Mouse (Mus musculus) neural tube, embryonic 14.5 days (tissue): Measurements from ENCODE around the gene Gm28845. TPM values are rescaled to one million over a fixed set of nuclear protein-coding genes. Genes with fewer than 3 reads are reported as not detected.

Experiments used
- ATAC-seq: fragments of 200-750 bp; cut with Nextera tagmentation; 2 replicates; pipeline ENCODE4 v1.8.0; 2017; ENCODE audit warnings: low read depth, mild to moderate bottlenecking, moderate TSS enrichment, moderate library complexity
- H3K27ac ChIP-seq: fragments of 300-500 bp; sonication (generic); 2 replicates; pipeline ENCODE4 v1.5.1; 2014; ENCODE audit warnings: low read depth, mild to moderate bottlenecking, control low read depth, low read length, moderate library complexity, mixed read lengths
- H3K27me3 ChIP-seq: fragments of 300-500 bp; sonication (generic); 2 replicates; pipeline ENCODE4 v1.6.1; 2014; ENCODE audit warnings: low read length; ENCODE audit not compliant: control insufficient read depth, insufficient read depth
- H3K36me3 ChIP-seq: fragments of 300-500 bp; sonication (generic); 2 replicates; pipeline ENCODE4 v1.6.1; 2014; ENCODE audit warnings: low read length, mixed read lengths; ENCODE audit not compliant: control insufficient read depth, insufficient read depth
- H3K4me1 ChIP-seq: fragments of 300-500 bp; sonication (generic); 2 replicates; pipeline ENCODE4 v1.6.1; 2014; ENCODE audit warnings: low read length; ENCODE audit not compliant: control insufficient read depth, insufficient read depth
- H3K4me2 ChIP-seq: fragments of 300-500 bp; sonication (generic); 2 replicates; pipeline ENCODE4 v1.6.1; 2014; ENCODE audit warnings: mild to moderate bottlenecking, low read depth, low read length, control low read depth
- H3K4me3 ChIP-seq: fragments of 300-500 bp; sonication (generic); 2 replicates; pipeline ENCODE4 v1.5.1; 2014; ENCODE audit warnings: low read depth, low read length, control low read depth, mixed read lengths
- H3K9ac ChIP-seq: fragments of 300-500 bp; sonication (generic); replicated peaks from 2 replicates; pipeline ENCODE4 v1.6.1; 2014; ENCODE audit warnings: low read depth, mild to moderate bottlenecking, control low read depth, low read length, mixed read lengths
- H3K9me3 ChIP-seq: fragments of 300-500 bp; sonication (generic); 2 replicates; pipeline ENCODE4 v1.6.1; 2016; ENCODE audit warnings: low read length; ENCODE audit not compliant: control insufficient read depth
- WGBS: fragments of 180-500 bp; shearing (Covaris S2); extraction: QIAGEN DNeasy Blood & Tissue Kit; methylation state at CpG from one replicate; pipeline ENCODE4 v1.1.7; 2014; 5-methylcytosine and 5-hydroxymethylcytosine counted together
- polyA plus RNA-seq: library from polyadenylated mRNA; unstranded; fragments of >200 nt; fragmentation: Nextera tagmentation; extraction: Ambion mirVana; gene quantifications from 2 replicates; pipeline ENCODE4 v1.2.1, GENCODE M21; 2014

Gene Gm28845
- polyA plus RNA-seq, 1 experiment from 2014 or later: not detected

DNA sequence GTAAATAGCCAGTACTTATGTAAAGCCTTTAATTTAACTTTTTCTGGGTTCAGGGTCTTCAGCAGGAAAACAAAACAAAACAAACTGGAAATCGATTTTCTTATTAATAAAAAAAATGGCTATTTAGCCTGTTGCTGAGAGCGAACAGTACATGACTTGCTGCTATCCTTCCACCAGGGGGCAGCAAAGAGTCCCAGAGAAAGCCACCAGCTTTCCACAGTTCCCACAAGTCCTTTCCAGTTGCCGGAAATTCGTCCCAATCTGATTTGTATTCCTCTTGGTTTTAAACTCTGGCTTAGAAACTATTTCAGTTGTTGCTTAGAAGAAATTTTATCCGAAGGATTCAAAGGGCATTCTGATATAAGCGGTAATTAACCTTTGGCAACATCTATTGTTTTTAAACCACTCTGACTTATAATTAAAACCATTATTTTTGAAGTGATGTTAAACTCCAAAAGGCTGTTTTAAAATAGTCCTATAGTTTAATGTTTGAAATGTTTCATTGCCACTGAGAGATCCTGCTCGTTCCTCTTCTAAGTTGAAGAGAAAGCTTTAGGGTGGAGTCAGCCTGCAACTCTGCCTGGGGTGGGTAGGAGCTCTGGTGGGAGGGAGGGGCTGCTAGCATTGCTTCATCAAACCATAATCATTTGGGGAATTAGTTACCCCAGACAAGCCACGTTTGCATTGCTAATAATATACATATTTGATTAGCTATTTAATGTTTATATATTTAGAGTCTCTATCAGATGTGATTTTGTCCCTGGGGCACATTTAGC is 7.1 kb downstream of the Gm28845 start:
- no peaks in the 10 kb centered on the region for H3K9me3 ChIP-seq
- no peak overlapping the region for H3K9ac ChIP-seq
- H3K36me3 ChIP-seq: no peaks in the 10 kb centered on the region
- H3K4me2 ChIP-seq: peak overlapping the region; percentile 27
- no peaks in the 10 kb centered on the region for H3K4me1 ChIP-seq
- no peak overlapping the region for H3K4me3 ChIP-seq
- ATAC-seq: peak; percentile 85; the same call in 1 of the 2 replicates
- WGBS: 13% methylated on average over 8 of the region's 8 CpGs
- H3K27ac ChIP-seq: no peak overlapping the region
- H3K27me3 ChIP-seq: no peaks in the 10 kb centered on the region

DNA sequence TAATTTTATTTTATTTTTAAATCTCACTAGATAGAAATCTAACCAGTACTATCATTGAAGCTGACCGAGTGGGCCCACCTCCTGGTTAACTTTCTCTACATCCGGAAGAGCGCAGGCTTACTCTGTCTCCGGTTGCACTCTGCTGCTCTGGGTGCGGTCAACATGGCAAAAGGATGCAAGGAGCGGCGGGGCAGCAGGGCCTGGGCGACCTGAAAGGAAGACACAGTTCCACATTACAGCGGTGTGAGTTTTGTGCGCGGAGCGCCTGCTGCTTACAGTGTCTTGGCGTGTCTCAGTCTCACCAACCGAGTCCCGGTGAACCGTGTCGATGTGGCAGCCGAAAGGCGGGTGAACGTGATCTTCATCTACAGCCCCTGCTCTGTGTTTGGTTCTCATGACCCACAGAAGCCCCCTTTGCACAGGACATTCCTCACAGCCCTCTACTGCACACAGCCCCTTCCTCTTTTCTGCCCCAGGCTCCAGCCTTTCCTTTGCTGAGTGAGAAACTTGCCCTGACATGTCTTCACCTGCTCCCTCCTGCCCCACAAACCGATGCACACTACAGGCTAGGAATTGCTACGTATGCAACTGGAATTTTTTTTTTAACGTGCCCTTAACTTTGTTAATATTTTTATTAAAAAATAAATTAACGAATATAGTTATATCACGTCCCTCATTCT is 9.5 kb downstream of the Gm28845 start:
- Histone ChIP-seq H3K9me3 (no peaks in the 10 kb centered on the region), H3K36me3 (no peaks in the 10 kb centered on the region), H3K4me1 (no peaks in the 10 kb centered on the region), H3K4me3 (no peak overlapping the region), H3K27ac (no peak overlapping the region), H3K4me2 (no peak overlapping the region), H3K27me3 (no peaks in the 10 kb centered on the region), H3K9ac (no peak overlapping the region)
- WGBS: 77% methylated on average over 25 of the region's 25 CpGs
- ATAC-seq: no peak

DNA sequence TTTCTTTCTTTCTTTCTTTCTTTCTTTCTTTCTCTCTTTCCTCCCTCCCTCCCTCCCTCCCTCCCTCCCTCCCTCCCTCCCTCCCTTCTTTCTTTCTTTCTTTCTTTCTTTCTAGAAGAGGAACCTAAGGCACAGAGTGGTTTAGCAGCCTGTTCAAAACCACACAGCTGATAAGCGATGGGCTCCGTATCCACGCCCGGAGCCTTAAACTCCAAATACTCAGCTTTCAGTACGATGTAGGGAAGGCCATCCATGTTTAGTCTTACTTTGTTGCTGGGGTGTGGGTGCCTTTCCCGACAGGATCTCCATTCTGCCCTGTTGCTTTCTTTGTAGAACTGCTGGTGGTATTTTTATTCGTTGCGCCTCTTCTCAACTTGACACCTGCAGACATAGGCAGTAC is 10.2 kb downstream of the Gm28845 start:
- Histone ChIP-seq H3K4me2 (no peak overlapping the region), H3K36me3 (no peaks in the 10 kb centered on the region), H3K9me3 (no peaks in the 10 kb centered on the region), H3K9ac (no peak overlapping the region), H3K27me3 (no peaks in the 10 kb centered on the region), H3K27ac (no peak overlapping the region), H3K4me1 (no peaks in the 10 kb centered on the region), H3K4me3 (no peak overlapping the region)
- ATAC-seq: no peak
- WGBS: 88% methylated on average over 8 of the region's 8 CpGs

DNA sequence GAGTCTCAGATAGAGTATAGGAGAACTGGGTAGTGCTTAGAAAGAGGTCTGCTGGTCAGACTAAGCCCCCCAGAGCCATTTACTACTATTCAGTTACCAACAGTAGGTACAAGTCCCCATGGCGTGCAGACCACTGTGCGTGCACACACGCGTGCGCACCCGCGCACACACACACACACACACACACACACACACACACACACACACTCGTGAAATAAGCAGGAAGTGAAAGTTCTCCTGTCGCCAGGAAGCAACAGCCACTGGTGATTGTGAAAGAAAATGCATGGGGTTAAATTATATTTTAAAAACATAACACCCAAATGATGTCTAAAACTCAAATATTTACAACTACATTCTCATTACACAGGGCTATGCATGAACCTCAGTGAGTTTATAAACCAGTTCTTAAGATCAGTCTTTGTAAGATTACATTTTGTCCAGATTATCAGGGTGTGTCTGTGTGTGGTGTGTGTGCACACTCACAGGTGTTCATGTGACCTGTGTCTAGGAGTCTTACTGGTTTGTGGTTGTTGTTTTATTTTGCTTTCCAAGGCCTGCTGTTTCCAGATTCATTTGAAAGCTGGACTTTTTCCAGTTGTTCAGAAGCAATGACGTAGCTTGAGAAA is 11.6 kb downstream of the Gm28845 start:
- 91% methylated on average over 10 of the region's 10 CpGs for WGBS
- Histone ChIP-seq H3K4me3 (no peak overlapping the region), H3K27ac (no peak overlapping the region), H3K9ac (no peak overlapping the region), H3K36me3 (no peaks in the 10 kb centered on the region), H3K4me2 (no peak overlapping the region), H3K4me1 (no peaks in the 10 kb centered on the region), H3K27me3 (no peaks in the 10 kb centered on the region), H3K9me3 (no peaks in the 10 kb centered on the region)
- no peak for ATAC-seq

DNA sequence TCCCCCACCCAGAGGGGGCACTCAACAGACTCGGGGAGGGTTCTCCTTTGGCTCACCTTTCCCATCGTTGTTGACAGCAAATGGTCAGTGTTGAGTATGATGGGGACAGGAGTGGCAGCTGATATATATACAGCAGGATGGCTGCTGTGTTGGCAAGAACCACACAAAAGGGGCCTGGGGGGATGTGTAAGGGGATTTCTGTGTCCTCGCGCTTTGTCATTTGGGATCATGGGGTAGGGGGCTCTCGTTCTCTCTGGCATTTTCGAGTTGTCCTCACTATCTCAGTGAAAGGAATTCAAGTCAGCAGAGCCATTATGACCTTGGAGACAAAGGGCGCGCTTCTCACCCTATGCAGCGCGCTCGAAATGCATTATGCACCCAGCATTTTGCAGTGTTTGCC is 16.1 kb downstream of the Gm28845 start, which contains the start of gene Cryga:
Cryga (minus strand) TSS at position 101 of the 400 bp plus-strand sequence.
- H3K9ac ChIP-seq: no peak within 1 kb of the TSS
- no peak within 1 kb of the TSS for H3K4me2 ChIP-seq
- no peaks in the 10 kb centered on the region for H3K9me3 ChIP-seq
- no peak within 1 kb of the TSS for H3K4me3 ChIP-seq
- H3K27me3 ChIP-seq: no peaks in the 10 kb centered on the region
- H3K4me1 ChIP-seq: no peaks in the 10 kb centered on the region
- H3K36me3 ChIP-seq: no peaks in the 10 kb centered on the region
- 86% methylated on average over 11 of the region's 11 CpGs for WGBS
- no peak within 1 kb of the TSS for H3K27ac ChIP-seq
- no peak for ATAC-seq

DNA sequence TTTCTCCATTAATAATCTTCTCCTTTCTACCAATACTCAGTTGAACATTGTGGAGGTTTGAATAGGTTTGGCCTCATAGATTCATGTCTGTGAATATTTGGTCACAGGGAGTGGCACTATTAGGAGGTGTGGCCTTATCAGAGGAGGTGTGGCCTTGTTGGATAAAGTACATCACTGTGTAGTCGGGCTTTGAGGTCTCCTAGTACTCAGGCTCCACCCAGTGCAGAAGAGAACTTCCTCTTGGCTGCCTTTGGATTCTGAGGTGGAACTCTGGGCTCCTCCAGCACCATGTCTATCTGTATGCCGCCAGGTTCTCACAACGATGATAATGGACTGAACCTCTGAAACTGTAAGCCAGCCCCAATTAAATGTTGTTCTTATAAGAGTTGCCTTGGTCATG is 22.4 kb downstream of the Gm28845 start:
- no peaks in the 10 kb centered on the region for H3K27me3 ChIP-seq
- no peak for ATAC-seq
- H3K4me1 ChIP-seq: no peaks in the 10 kb centered on the region
- no peak overlapping the region for H3K4me2 ChIP-seq
- H3K27ac ChIP-seq: no peak overlapping the region
- H3K36me3 ChIP-seq: no peaks in the 10 kb centered on the region
- 91% methylated on average over 3 of the region's 3 CpGs for WGBS
- no peaks in the 10 kb centered on the region for H3K9me3 ChIP-seq
- no peak overlapping the region for H3K9ac ChIP-seq
- no peak overlapping the region for H3K4me3 ChIP-seq

DNA sequence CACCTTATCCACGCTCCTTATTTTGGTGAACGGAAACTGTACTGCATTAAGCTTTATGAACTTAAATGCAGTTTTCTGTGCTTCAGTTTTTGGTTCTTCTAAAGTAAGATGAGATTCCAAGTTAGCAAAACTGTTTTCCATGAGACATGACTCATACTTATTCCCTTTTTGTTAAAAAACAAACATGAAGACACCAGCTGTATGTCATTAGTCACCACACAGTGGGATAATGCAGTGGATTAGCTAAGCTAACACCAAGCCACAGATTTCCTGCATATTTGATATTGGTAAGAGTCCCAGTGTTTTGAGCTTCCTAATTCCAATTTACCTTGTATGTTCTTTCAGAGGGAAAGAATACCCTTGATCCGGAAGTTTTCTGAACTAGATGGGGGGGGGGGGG is 27.8 kb downstream of the Gm28845 start:
- ATAC-seq: no peak
- Histone ChIP-seq H3K4me2 (no peak overlapping the region), H3K4me3 (no peak overlapping the region), H3K9me3 (no peaks in the 10 kb centered on the region), H3K27ac (no peak overlapping the region), H3K4me1 (no peaks in the 10 kb centered on the region), H3K9ac (no peak overlapping the region), H3K27me3 (no peaks in the 10 kb centered on the region), H3K36me3 (no peaks in the 10 kb centered on the region)
- WGBS: 93% methylated on average over 3 of the region's 3 CpGs

DNA sequence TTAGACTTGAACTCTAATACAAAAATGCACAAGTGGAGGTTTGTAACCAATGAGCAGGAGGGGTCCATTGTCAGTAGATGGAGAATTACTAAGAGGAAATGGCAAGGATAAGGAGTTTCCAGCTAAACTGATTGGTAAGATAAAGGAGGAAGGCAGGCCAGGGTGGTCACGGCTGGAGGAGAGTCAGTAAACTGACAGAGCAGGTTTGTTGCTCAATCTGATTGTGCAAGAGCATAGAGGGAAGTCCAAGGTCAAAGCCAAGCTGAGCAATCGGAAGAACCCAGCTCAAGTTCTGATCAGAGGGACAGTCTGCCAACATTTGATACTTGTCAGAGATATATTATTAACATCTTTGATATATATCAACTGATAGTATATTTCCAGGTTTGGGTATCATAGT is 29.0 kb downstream of the Gm28845 start:
- no peaks in the 10 kb centered on the region for H3K9me3 ChIP-seq
- 73% methylated on average over 2 of the region's 2 CpGs for WGBS
- no peak overlapping the region for H3K4me3 ChIP-seq
- no peak overlapping the region for H3K4me2 ChIP-seq
- H3K27ac ChIP-seq: no peak overlapping the region
- no peaks in the 10 kb centered on the region for H3K27me3 ChIP-seq
- H3K9ac ChIP-seq: no peak overlapping the region
- H3K4me1 ChIP-seq: no peaks in the 10 kb centered on the region
- ATAC-seq: no peak
- H3K36me3 ChIP-seq: no peaks in the 10 kb centered on the region
